Mouse (Mus musculus) intestine, embryonic 16.5 days (tissue): Measurements from ENCODE around the gene Mob3a. TPM values are rescaled to one million over a fixed set of nuclear protein-coding genes. Genes with fewer than 3 reads are reported as not detected.

Source experiments
- ATAC-seq: fragments of 200-750 bp; cut with Nextera tagmentation; 2 replicates; pipeline ENCODE4 v1.8.0; 2017; ENCODE audit warnings: moderate TSS enrichment, moderate library complexity
- H3K27ac ChIP-seq: fragments of 300-500 bp; sonication (generic); 2 replicates; pipeline ENCODE4 v1.5.1; 2014; ENCODE audit warnings: mild to moderate bottlenecking, low read length
- H3K27me3 ChIP-seq: fragments of 300-500 bp; sonication (generic); replicated peaks from 2 replicates; pipeline ENCODE4 v1.6.1; 2014; ENCODE audit warnings: low read length, control low read depth, mixed read lengths; ENCODE audit not compliant: control insufficient read depth, insufficient read depth
- H3K36me3 ChIP-seq: fragments of 300-500 bp; sonication (generic); 2 replicates; pipeline ENCODE4 v1.6.1; 2014; ENCODE audit warnings: low read length, control low read depth; ENCODE audit not compliant: control insufficient read depth, insufficient read depth
- H3K4me1 ChIP-seq: fragments of 300-500 bp; sonication (generic); 2 replicates; pipeline ENCODE4 v1.6.1; 2014; ENCODE audit warnings: low read length, control low read depth, mixed read lengths; ENCODE audit not compliant: control insufficient read depth, insufficient read depth
- H3K4me2 ChIP-seq: fragments of 300-500 bp; sonication (generic); 2 replicates; pipeline ENCODE4 v1.6.1; 2014; ENCODE audit warnings: low read depth, low read length, control low read depth
- H3K4me3 ChIP-seq: fragments of 300-500 bp; sonication (generic); 2 replicates; pipeline ENCODE4 v1.5.1; 2014; ENCODE audit warnings: mild to moderate bottlenecking, low read length
- H3K9ac ChIP-seq: fragments of 300-500 bp; sonication (generic); 2 replicates; pipeline ENCODE4 v1.6.1; 2014; ENCODE audit warnings: low read depth, low read length
- H3K9me3 ChIP-seq: fragments of 300-500 bp; sonication (generic); 2 replicates; pipeline ENCODE4 v1.6.1; 2016; ENCODE audit warnings: low read length, control low read depth; ENCODE audit not compliant: control insufficient read depth
- WGBS: fragments of 180-500 bp; shearing (Covaris S2); extraction: QIAGEN DNeasy Blood & Tissue Kit; methylation state at CpG from one replicate; pipeline ENCODE4 v1.1.7; 2014; 5-methylcytosine and 5-hydroxymethylcytosine counted together
- polyA plus RNA-seq: library from polyadenylated mRNA; unstranded; fragments of >200 nt; fragmentation: Nextera tagmentation; extraction: Ambion mirVana; gene quantifications from 2 replicates; pipeline ENCODE4 v1.2.1, GENCODE M21; 2015

Mob3a gene
- polyA plus RNA-seq = 39.8 and 41.8 TPM in 2 replicates

DNA sequence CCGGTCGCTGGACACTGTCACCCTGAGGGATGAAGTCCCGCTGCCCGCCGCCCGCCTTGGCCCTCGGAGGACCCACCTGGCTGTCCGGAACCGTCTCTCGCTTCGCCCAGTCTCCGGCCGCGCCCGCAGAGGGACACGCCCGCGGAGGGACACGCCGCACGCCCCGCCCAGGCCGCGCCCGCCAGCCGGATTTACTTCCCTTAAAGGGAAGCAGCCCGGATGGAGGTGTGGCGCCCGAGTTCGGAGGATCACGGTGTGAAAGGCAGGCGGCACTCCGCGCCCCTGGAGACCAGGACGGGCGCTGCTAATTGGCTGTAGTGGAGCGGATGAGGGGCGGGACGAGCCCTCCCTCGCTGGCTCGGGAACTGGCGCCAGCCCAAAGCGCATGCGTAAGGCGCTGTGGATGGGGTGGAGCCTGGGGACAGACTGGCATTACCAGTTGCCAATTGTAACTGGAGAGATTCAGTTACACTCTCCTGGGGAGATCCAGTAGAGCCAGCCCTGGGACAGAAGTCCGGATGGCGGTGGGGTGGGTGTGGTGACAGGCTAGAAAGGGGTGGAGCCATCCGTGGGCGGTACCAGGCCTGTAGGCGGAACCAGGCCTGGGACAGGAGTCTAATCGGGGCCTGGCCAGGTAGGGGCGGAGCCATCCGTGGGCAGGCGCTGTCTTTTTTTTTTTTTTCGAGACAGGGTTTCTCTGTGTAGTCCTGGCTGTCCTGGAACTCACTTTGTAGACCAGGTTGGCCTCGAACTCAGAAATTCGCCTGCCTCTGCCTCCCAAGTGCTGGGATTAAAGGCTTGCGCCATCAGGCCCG is at the start of gene Mob3a, which contains the start of gene Izumo4:
Gene Mob3a, minus strand, starts transcription at position 257 of the 815 bp plus-strand sequence.
Gene Izumo4, plus strand, starts transcription at position 464 of the 815 bp plus-strand sequence.
- Histone ChIP-seq H3K4me2 (peak within 1 kb of the TSS; percentile 97), H3K9ac (peak within 1 kb of the TSS; percentile 75), H3K36me3 (peaks cover 4% of the 10 kb centered on the region), H3K4me3 (peak within 1 kb of the TSS; percentile 73), H3K27ac (peak within 1 kb of the TSS; percentile 88), H3K9me3 (no peaks in the 10 kb centered on the region), H3K4me1 (peaks cover 28% of the 10 kb centered on the region), H3K27me3 (no peaks in the 10 kb centered on the region)
- under 1% methylated on average over 58 of the region's 59 CpGs for WGBS
- peak; percentile 96 for ATAC-seq

DNA sequence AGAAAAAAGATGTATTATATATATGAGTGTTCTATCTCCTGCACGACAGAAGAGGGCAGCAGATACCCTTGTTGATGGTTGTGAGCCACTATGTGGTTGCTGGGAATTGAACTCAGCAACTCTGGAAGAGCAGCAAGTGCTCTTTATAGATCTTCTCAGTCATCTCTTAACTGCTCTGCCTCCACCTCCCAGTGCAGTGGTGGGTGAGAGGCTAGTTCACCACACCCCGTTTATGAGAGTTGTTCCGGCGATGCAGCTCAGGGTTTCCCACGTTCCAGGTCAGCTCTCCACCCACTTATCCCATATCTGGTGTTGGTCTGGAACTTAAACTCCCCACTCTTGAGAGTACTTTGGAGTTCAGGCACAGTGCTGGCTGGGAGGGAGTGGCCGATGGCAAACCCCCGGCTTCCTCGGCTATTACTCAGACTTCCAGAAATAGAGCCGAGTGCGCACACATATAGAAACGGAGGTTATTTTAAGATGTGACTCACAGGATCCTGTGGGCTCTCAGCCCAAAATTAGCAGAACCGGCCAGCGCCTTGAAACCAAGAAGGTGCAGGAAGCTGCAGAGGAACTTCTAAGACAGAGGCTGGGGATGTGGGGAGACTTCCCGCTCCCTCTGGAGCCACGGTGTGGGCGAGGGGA is 49.5 kb upstream of the Mob3a start:
- ATAC-seq = peak; percentile 19; the same call in 1 of the 2 replicates
- Histone ChIP-seq H3K4me3 (peak overlapping the region; percentile 41), H3K9ac (peak overlapping the region; percentile 20), H3K9me3 (no peaks in the 10 kb centered on the region), H3K27ac (peak overlapping the region; percentile 86), H3K27me3 (no peaks in the 10 kb centered on the region), H3K4me2 (peak overlapping the region; percentile 57), H3K36me3 (no peaks in the 10 kb centered on the region), H3K4me1 (peaks cover 18% of the 10 kb centered on the region)
- 5% methylated on average over 16 of the region's 16 CpGs for WGBS

GRCm38 (mm10) chr10:80748609-80749008 is 46.8 kb upstream of the Mob3a start:
- H3K9ac ChIP-seq = no peak overlapping the region
- no peaks in the 10 kb centered on the region for H3K36me3 ChIP-seq
- no peaks in the 10 kb centered on the region for H3K9me3 ChIP-seq
- no peak overlapping the region for H3K27ac ChIP-seq
- 10% methylated on average over 6 of the region's 6 CpGs for WGBS
- no peak overlapping the region for H3K4me3 ChIP-seq
- H3K4me1 ChIP-seq = peaks cover 17% of the 10 kb centered on the region
- no peaks in the 10 kb centered on the region for H3K27me3 ChIP-seq
- no peak overlapping the region for H3K4me2 ChIP-seq
- no peak for ATAC-seq

GRCm38 (mm10) chr10:80747410-80747809 is 45.6 kb upstream of the Mob3a start:
- peaks cover 18% of the 10 kb centered on the region for H3K4me1 ChIP-seq
- no peak overlapping the region for H3K4me2 ChIP-seq
- no peak overlapping the region for H3K9ac ChIP-seq
- ATAC-seq = no peak
- no peaks in the 10 kb centered on the region for H3K36me3 ChIP-seq
- H3K9me3 ChIP-seq = no peaks in the 10 kb centered on the region
- H3K27me3 ChIP-seq = no peaks in the 10 kb centered on the region
- 12% methylated on average over 3 of the region's 3 CpGs for WGBS
- H3K4me3 ChIP-seq = no peak overlapping the region
- H3K27ac ChIP-seq = no peak overlapping the region

GRCm38 (mm10) chr10:80744262-80744661 is 42.5 kb upstream of the Mob3a start:
- no peak for ATAC-seq
- 40% methylated on average over 5 of the region's 5 CpGs for WGBS

DNA sequence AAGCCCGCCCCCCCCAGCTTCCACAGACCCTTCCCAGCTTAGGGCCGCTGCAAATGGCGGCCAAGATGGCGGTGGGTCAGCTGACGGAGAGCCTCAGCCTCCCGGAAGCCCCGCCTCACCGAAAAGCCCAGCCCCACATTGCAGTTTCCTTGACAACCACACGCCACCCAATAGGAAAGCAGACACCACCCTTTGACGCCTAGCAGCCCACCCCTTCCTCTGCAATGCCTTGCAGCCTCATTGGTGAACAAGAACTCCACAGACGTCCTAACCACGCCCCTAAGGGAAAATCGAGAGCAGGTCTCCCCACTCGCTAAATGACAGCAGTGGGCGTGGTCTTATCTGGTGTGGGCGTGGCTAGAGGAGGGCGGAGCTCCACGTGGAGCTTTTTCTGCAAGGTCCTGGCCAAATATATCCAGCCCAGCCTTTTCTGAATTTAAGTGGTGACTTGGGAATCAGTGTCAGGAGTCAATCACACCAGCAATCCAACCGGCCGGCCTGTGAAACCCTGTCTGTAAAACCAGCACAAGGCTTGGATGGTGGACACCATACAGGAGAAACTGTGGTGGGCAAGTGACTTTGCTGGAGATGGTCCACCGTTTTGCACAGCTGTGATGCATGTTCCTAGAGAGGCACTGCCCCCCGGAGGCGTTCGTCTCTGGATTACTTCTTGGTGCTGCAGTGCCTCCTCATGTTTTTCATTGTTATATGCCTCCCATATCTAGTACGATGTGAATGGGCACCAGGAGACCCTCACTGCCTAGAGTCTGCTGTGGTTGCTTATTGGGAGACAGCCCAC is 40.6 kb upstream of the Mob3a start, which contains the start of gene Ap3d1:
Gene Ap3d1, minus strand, starts transcription at position 85 of the 799 bp plus-strand sequence.
- no peaks in the 10 kb centered on the region for H3K9me3 ChIP-seq
- H3K4me2 ChIP-seq = peak within 1 kb of the TSS; percentile 93
- H3K4me1 ChIP-seq = peaks cover 33% of the 10 kb centered on the region
- H3K9ac ChIP-seq = peak within 1 kb of the TSS; percentile 98
- no peaks in the 10 kb centered on the region for H3K27me3 ChIP-seq
- H3K4me3 ChIP-seq = peak within 1 kb of the TSS; percentile 99
- peak within 1 kb of the TSS; percentile 77 for H3K27ac ChIP-seq
- 1% methylated on average over 25 of the region's 25 CpGs for whole genome bisulfite sequencing
- ATAC-seq = peak; percentile 99
- H3K36me3 ChIP-seq = no peaks in the 10 kb centered on the region

More at GRCm38 (mm10) chr10:80744262-80744661, 42.5 kb upstream of the Mob3a start:
- no peak overlapping the region for H3K27ac ChIP-seq
- no peak overlapping the region for H3K9ac ChIP-seq
- H3K4me2 ChIP-seq = no peak overlapping the region
- H3K4me3 ChIP-seq = no peak overlapping the region
- H3K4me1 ChIP-seq = peaks cover 25% of the 10 kb centered on the region
- H3K9me3 ChIP-seq = no peaks in the 10 kb centered on the region
- no peaks in the 10 kb centered on the region for H3K36me3 ChIP-seq
- H3K27me3 ChIP-seq = no peaks in the 10 kb centered on the region

GRCm38 (mm10) chr10:80741634-80742179 is 39.9 kb upstream of the Mob3a start:
- peak; percentile 2; the same call in 1 of the 2 replicates for ATAC-seq
- H3K4me1 ChIP-seq = peaks cover 37% of the 10 kb centered on the region
- under 1% methylated on average over 46 of the region's 46 CpGs for WGBS
- H3K9me3 ChIP-seq = no peaks in the 10 kb centered on the region
- H3K4me2 ChIP-seq = peak overlapping the region; percentile 93
- no peaks in the 10 kb centered on the region for H3K27me3 ChIP-seq
- peak overlapping the region; percentile 99 for H3K4me3 ChIP-seq
- no peaks in the 10 kb centered on the region for H3K36me3 ChIP-seq
- peak overlapping the region; percentile 98 for H3K9ac ChIP-seq
- peak overlapping the region; percentile 77 for H3K27ac ChIP-seq

DNA sequence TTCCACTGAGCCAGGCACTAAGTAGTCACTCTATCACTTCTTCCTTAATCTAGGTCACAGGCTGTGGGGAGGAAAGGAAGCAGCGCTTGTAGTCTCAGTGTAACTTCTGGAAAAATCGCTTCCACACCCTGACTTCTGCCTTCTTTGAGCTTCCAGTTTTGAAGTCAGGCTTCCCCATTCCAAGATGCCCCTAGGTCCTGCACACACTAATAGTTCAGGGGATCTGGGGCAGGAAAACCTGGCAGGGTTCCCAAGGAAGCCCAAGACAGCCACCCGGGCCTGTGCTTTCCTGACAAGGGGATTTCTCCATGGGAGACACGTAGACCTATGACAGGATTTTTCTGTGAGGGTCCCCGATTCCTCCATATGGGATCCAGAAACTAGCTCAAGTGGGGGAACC is 39.4 kb upstream of the Mob3a start:
- H3K4me2 ChIP-seq = peak overlapping the region; percentile 93
- no peaks in the 10 kb centered on the region for H3K27me3 ChIP-seq
- peak overlapping the region; percentile 98 for H3K9ac ChIP-seq
- peaks cover 40% of the 10 kb centered on the region for H3K4me1 ChIP-seq
- no peaks in the 10 kb centered on the region for H3K9me3 ChIP-seq
- H3K4me3 ChIP-seq = peak overlapping the region; percentile 99
- 17% methylated on average over 5 of the region's 5 CpGs for WGBS
- ATAC-seq = no peak
- no peaks in the 10 kb centered on the region for H3K36me3 ChIP-seq
- peak overlapping the region; percentile 77 for H3K27ac ChIP-seq
